Mouse (Mus musculus): ENCODE results near the gene Supt3. TPM values are rescaled to one million over a fixed set of nuclear protein-coding genes. Genes with fewer than 3 reads are reported as not detected.

Gene Supt3
- 7.8 and 8.7 TPM in 2 replicates for polyA plus RNA-seq (2015; fragmentation: Nextera tagmentation; extraction: Ambion mirVana)

- 0% methylated on average over 40 of the region's 40 CpGs for WGBS (ENCODE audit: insufficient replicate concordance)
- Histone ChIP-seq H3K4me3 (replicated peaks) (peak within 1 kb of the TSS; percentile 75), H3K36me3 (no peaks in the 10 kb centered on the region), H3K4me2 (peak within 1 kb of the TSS; percentile 90), H3K9me3 (replicated peaks) (0 out of 2 replicates have a peak, but pooled peaks cover 2% of the 10 kb centered on the region), H3K27me3 (no peaks in the 10 kb centered on the region), H3K9ac (peak within 1 kb of the TSS; percentile 93), H3K4me1 (replicated peaks) (peaks cover 11% of the 10 kb centered on the region), H3K27ac (peak within 1 kb of the TSS; percentile 87)
- DNase-seq (peak; percentile 93), ATAC-seq (ENCODE audit: low read depth) (peak; percentile 97)
Observed at GRCm38 (mm10) chr17:44776738-44777270, at the start of gene Supt3. TSS of gene Supt3 (plus strand) at chr17:44777152.

- Histone ChIP-seq H3K36me3 (no peaks in the 10 kb centered on the region), H3K27me3 (peaks cover 7% of the 10 kb centered on the region), H3K4me2 (no peak overlapping the region), H3K4me1 (replicated peaks) (no peaks in the 10 kb centered on the region), H3K27ac (no peak overlapping the region), H3K4me3 (replicated peaks) (no peak overlapping the region), H3K9ac (no peak overlapping the region), H3K9me3 (replicated peaks) (no peaks in the 10 kb centered on the region)
- DNase-seq (no peak), ATAC-seq (ENCODE audit: low read depth) (no peak)
Observed at GRCm38 (mm10) chr17:44727675-44728074, 49.3 kb upstream of the Supt3 start.

- ATAC-seq (ENCODE audit: low read depth) = no peak
Observed at GRCm38 (mm10) chr17:44728464-44728863, 48.5 kb upstream of the Supt3 start.

GRCm38 (mm10) chr17:44733544-44734310, 43.2 kb upstream of the Supt3 start:
- no peak for DNase-seq
- Histone ChIP-seq H3K9me3 (replicated peaks) (no peaks in the 10 kb centered on the region), H3K9ac (no peak overlapping the region), H3K27me3 (peaks cover 66% of the 10 kb centered on the region), H3K4me3 (replicated peaks) (peak overlapping the region; percentile 60), H3K27ac (no peak overlapping the region), H3K36me3 (no peaks in the 10 kb centered on the region), H3K4me2 (peak overlapping the region; percentile 68), H3K4me1 (replicated peaks) (peaks cover 21% of the 10 kb centered on the region)
- ATAC-seq (ENCODE audit: low read depth) = no peak
- 13% methylated on average over 23 of the region's 23 CpGs for WGBS (ENCODE audit: insufficient replicate concordance)

More at GRCm38 (mm10) chr17:44728464-44728863, 48.5 kb upstream of the Supt3 start:
- 40% methylated on average over 2 of the region's 2 CpGs for WGBS (ENCODE audit: insufficient replicate concordance)
- H3K4me3 ChIP-seq (replicated peaks) = no peak overlapping the region
- H3K9me3 ChIP-seq (replicated peaks) = no peaks in the 10 kb centered on the region
- H3K27me3 ChIP-seq = peaks cover 13% of the 10 kb centered on the region
- no peaks in the 10 kb centered on the region for H3K4me1 ChIP-seq (replicated peaks)
- no peak for DNase-seq
- H3K4me2 ChIP-seq = no peak overlapping the region
- no peaks in the 10 kb centered on the region for H3K36me3 ChIP-seq
- H3K9ac ChIP-seq = no peak overlapping the region
- H3K27ac ChIP-seq = no peak overlapping the region

- Histone ChIP-seq H3K27me3 (peaks cover 75% of the 10 kb centered on the region), H3K27ac (no peak overlapping the region), H3K4me2 (peak overlapping the region; percentile 68), H3K9me3 (replicated peaks) (no peaks in the 10 kb centered on the region), H3K36me3 (no peaks in the 10 kb centered on the region), H3K4me3 (replicated peaks) (peak overlapping the region; percentile 60), H3K4me1 (replicated peaks) (peaks cover 21% of the 10 kb centered on the region), H3K9ac (0 out of 2 replicates have a peak overlapping the region, but pooled peaks have one; percentile 26)
- no peak for DNase-seq
- WGBS (ENCODE audit: insufficient replicate concordance) = under 1% methylated on average over 48 of the region's 48 CpGs
- ATAC-seq (ENCODE audit: low read depth) = no peak
Observed at GRCm38 (mm10) chr17:44734501-44735222, 42.3 kb upstream of the Supt3 start.

- under 1% methylated on average over 64 of the region's 64 CpGs for WGBS (ENCODE audit: insufficient replicate concordance)
- no peak overlapping the region for H3K27ac ChIP-seq
Observed at GRCm38 (mm10) chr17:44735223-44735990, 41.5 kb upstream of the Supt3 start.

GRCm38 (mm10) chr17:44735991-44736561, 40.9 kb upstream of the Supt3 start:
- peak overlapping the region; percentile 68 for H3K4me2 ChIP-seq
- peaks cover 89% of the 10 kb centered on the region for H3K27me3 ChIP-seq
- H3K9ac ChIP-seq = peak overlapping the region; percentile 40
- H3K4me1 ChIP-seq (replicated peaks) = peaks cover 21% of the 10 kb centered on the region
- DNase-seq (no peak), ATAC-seq (ENCODE audit: low read depth) (peak; percentile 29; the same call in 1 of the 2 replicates)
- no peaks in the 10 kb centered on the region for H3K9me3 ChIP-seq (replicated peaks)
- peak overlapping the region; percentile 60 for H3K4me3 ChIP-seq (replicated peaks)
- no peaks in the 10 kb centered on the region for H3K36me3 ChIP-seq
- WGBS (ENCODE audit: insufficient replicate concordance) = 0% methylated on average over 71 of the region's 73 CpGs
- H3K27ac ChIP-seq = no peak overlapping the region

More at GRCm38 (mm10) chr17:44735223-44735990, 41.5 kb upstream of the Supt3 start:
- Histone ChIP-seq H3K27me3 (peaks cover 82% of the 10 kb centered on the region), H3K9ac (peak overlapping the region; percentile 40), H3K4me3 (replicated peaks) (peak overlapping the region; percentile 60), H3K4me2 (peak overlapping the region; percentile 68), H3K9me3 (replicated peaks) (no peaks in the 10 kb centered on the region), H3K4me1 (replicated peaks) (peaks cover 21% of the 10 kb centered on the region), H3K36me3 (no peaks in the 10 kb centered on the region)
- ATAC-seq (ENCODE audit: low read depth) (no peak), DNase-seq (no peak)

- WGBS (ENCODE audit: insufficient replicate concordance) = 1% methylated on average over 33 of the region's 33 CpGs
- Histone ChIP-seq H3K9ac (no peak overlapping the region), H3K36me3 (no peaks in the 10 kb centered on the region), H3K27me3 (peaks cover 84% of the 10 kb centered on the region), H3K9me3 (replicated peaks) (no peaks in the 10 kb centered on the region), H3K4me1 (replicated peaks) (peaks cover 21% of the 10 kb centered on the region), H3K4me3 (replicated peaks) (peak overlapping the region; percentile 16), H3K27ac (no peak overlapping the region), H3K4me2 (peak overlapping the region; percentile 37)
- DNase-seq = no peak
- ATAC-seq (ENCODE audit: low read depth) = no peak
Observed at GRCm38 (mm10) chr17:44737275-44738120, 39.5 kb upstream of the Supt3 start.

- Histone ChIP-seq H3K36me3 (no peaks in the 10 kb centered on the region), H3K4me3 (replicated peaks) (0 out of 2 replicates have a peak overlapping the region, but pooled peaks have one; percentile 16), H3K27ac (no peak overlapping the region), H3K27me3 (peaks cover 79% of the 10 kb centered on the region), H3K9me3 (replicated peaks) (no peaks in the 10 kb centered on the region), H3K9ac (no peak overlapping the region), H3K4me1 (replicated peaks) (peaks cover 21% of the 10 kb centered on the region), H3K4me2 (peak overlapping the region; percentile 37)
- ATAC-seq (ENCODE audit: low read depth) (no peak), DNase-seq (no peak)
- WGBS (ENCODE audit: insufficient replicate concordance) = 2% methylated on average over 14 of the region's 22 CpGs
Observed at GRCm38 (mm10) chr17:44738121-44738637, 38.8 kb upstream of the Supt3 start.

- WGBS (ENCODE audit: insufficient replicate concordance) = 71% methylated on average over 9 of the region's 9 CpGs
- Histone ChIP-seq H3K4me1 (replicated peaks) (no peaks in the 10 kb centered on the region), H3K27ac (no peak overlapping the region), H3K36me3 (no peaks in the 10 kb centered on the region), H3K27me3 (peaks cover 38% of the 10 kb centered on the region), H3K9ac (no peak overlapping the region), H3K4me3 (replicated peaks) (no peak overlapping the region), H3K4me2 (no peak overlapping the region), H3K9me3 (replicated peaks) (no peaks in the 10 kb centered on the region)
- DNase-seq = no peak
- no peak for ATAC-seq (ENCODE audit: low read depth)
Observed at GRCm38 (mm10) chr17:44742246-44742645, 34.7 kb upstream of the Supt3 start.

Measured in liver, embryonic 13.5 days (tissue).